Mouse (Mus musculus) kidney, postnatal 0 days (tissue): ENCODE data around the gene Mgat1. TPM values are rescaled to one million over a fixed set of nuclear protein-coding genes. Genes with fewer than 3 reads are reported as not detected.

Experiments
- ATAC-seq: fragments of 200-750 bp; cut with Nextera tagmentation; replicated peaks from 2 replicates; pipeline ENCODE4 v1.8.0; 2017; ENCODE audit warnings: low read depth, moderate number of reproducible peaks, moderate TSS enrichment, moderate library complexity; ENCODE audit not compliant: low FRiP score
- DNase-seq: peaks from one replicate; pipeline ENCODE4 v3.0.0-alpha.2; 2016; ENCODE audit warnings: low spot score
- H3K27ac ChIP-seq: fragments of 300-500 bp; sonication (generic); 2 replicates; pipeline ENCODE4 v1.5.1; 2014; ENCODE audit warnings: mild to moderate bottlenecking
- H3K27me3 ChIP-seq: fragments of 300-500 bp; sonication (generic); 2 replicates; pipeline ENCODE4 v1.6.1; 2014; ENCODE audit warnings: low read length, mixed read lengths; ENCODE audit not compliant: insufficient read depth
- H3K36me3 ChIP-seq: fragments of 300-500 bp; sonication (generic); 2 replicates; pipeline ENCODE4 v1.6.1; 2014; ENCODE audit warnings: low read length, mixed read lengths; ENCODE audit not compliant: insufficient read depth
- H3K4me1 ChIP-seq: fragments of 300-500 bp; sonication (generic); replicated peaks from 2 replicates; pipeline ENCODE4 v1.6.1; 2014; ENCODE audit warnings: antibody characterized with exemption, low read length, mixed read lengths; ENCODE audit not compliant: insufficient read depth
- H3K4me2 ChIP-seq: fragments of 300-500 bp; sonication (generic); 2 replicates; pipeline ENCODE4 v1.6.1; 2014; ENCODE audit warnings: mild to moderate bottlenecking, low read length, moderate library complexity, mixed read lengths
- H3K4me3 ChIP-seq: fragments of 300-500 bp; sonication (generic); replicated peaks from 2 replicates; pipeline ENCODE4 v1.5.1; 2014; ENCODE audit warnings: low read depth, low read length
- H3K9ac ChIP-seq: fragments of 300-500 bp; sonication (generic); 2 replicates; pipeline ENCODE4 v1.6.1; 2014; ENCODE audit warnings: low read depth, low read length
- H3K9me3 ChIP-seq: fragments of 300-500 bp; sonication (generic); replicated peaks from 2 replicates; pipeline ENCODE4 v1.6.1; 2016; ENCODE audit warnings: low read length, inconsistent platforms, mixed read lengths
- CTCF ChIP-seq: IDR thresholded peaks from 2 replicates; pipeline ENCODE4 v1.5.1; 2016; ENCODE audit warnings: antibody characterized with exemption, low read depth, mild to moderate bottlenecking, moderate library complexity
- WGBS: fragments of 180-500 bp; shearing (Covaris S2); extraction: QIAGEN DNeasy Blood & Tissue Kit; methylation state at CpG from one replicate; pipeline ENCODE4 v1.1.7; 2014; 5-methylcytosine and 5-hydroxymethylcytosine counted together
- polyA plus RNA-seq: library from polyadenylated mRNA; unstranded; fragments of >200 nt; fragmentation: Nextera tagmentation; extraction: Ambion mirVana; gene quantifications from 2 replicates; pipeline ENCODE4 v1.2.1, GENCODE M21; 2015

Mgat1 gene
- polyA plus RNA-seq, 1 experiment from 2014 or later, result 75.2 TPM

DNA sequence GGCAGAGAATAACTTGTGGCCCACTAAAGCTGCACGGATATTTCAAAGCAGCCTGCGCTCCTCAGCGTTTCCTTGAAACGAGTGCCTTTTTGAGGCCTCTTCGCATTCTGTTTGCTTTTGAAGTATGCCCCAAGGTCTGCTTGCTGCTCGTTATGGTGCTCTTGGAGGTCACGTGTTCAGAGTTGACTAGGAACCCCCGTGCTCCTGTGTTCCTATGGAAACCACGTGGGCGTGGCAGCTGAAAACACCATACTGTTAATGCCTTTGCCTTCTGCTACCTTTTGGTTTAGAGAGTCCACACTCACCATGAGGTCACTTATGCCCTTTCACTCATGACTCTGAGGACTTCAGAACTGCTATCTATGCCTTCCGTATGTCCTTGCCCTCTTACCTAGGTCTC, 20.6 kb downstream of the Mgat1 start:
- ATAC-seq (no peak), DNase-seq (no peak)
- 78% methylated on average over 11 of the region's 11 CpGs for WGBS
- Histone ChIP-seq H3K9ac (no peak overlapping the region), H3K9me3 (no peaks in the 10 kb centered on the region), H3K4me1 (no peaks in the 10 kb centered on the region), H3K4me2 (no peak overlapping the region), H3K27ac (no peak overlapping the region), H3K27me3 (no peaks in the 10 kb centered on the region), H3K4me3 (no peak overlapping the region), H3K36me3 (peaks cover 19% of the 10 kb centered on the region)
- TF ChIP-seq CTCF, result no peak

DNA sequence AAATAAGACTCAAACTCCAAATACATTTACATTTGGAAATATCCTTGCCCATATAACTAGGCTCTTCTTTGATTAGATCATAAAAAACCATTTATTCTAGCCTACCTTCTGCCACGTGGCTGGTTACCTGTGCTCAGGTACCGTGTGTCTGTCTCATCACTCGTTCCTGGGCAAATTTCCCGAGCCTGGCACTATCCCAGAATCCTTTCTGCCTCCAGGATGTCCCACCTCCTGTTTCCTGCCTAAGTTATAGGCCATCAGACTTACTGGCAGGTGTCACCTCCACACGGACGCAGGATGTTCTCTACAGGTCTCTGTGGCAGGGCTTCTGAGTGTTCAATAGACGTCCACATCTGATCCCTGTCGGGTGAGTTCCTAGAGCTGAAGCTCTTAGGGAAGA, 21.1 kb downstream of the Mgat1 start:
- Histone ChIP-seq H3K9ac (no peak overlapping the region), H3K4me3 (no peak overlapping the region), H3K27ac (no peak overlapping the region), H3K4me1 (no peaks in the 10 kb centered on the region), H3K27me3 (no peaks in the 10 kb centered on the region), H3K36me3 (peaks cover 19% of the 10 kb centered on the region), H3K9me3 (no peaks in the 10 kb centered on the region), H3K4me2 (no peak overlapping the region)
- ATAC-seq (no peak), DNase-seq (no peak)
- WGBS, result 84% methylated on average over 8 of the region's 8 CpGs
- TF ChIP-seq CTCF, result no peak

DNA sequence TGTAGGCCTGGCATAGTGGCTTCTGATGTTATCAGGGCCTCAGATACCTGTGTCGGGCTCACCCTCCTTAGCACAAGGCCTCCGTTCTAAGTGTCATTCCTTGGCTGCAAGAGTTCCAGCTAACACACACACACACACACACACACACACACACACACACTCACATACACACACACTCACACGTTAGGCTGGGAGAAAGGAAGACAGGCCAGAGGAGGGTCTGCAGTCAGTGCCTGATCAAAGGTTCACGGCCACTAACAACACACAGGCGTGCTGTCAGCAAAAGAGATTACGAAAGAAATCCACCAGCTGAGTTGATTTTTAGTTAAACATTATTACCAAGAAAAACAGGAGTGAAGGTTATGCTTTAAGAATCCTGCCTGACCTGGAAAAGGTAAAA, 22.7 kb downstream of the Mgat1 start:
- peak overlapping the region; percentile 47; the same call in 1 of the 2 replicates for H3K27ac ChIP-seq
- no peaks in the 10 kb centered on the region for H3K9me3 ChIP-seq
- peak; percentile 22 for DNase-seq
- H3K4me2 ChIP-seq, result no peak overlapping the region
- H3K9ac ChIP-seq, result no peak overlapping the region
- peak; percentile 77 for ATAC-seq
- H3K4me3 ChIP-seq, result no peak overlapping the region
- no peaks in the 10 kb centered on the region for H3K4me1 ChIP-seq
- peaks cover 7% of the 10 kb centered on the region; the same call in 1 of the 2 replicates for H3K36me3 ChIP-seq
- no peaks in the 10 kb centered on the region for H3K27me3 ChIP-seq
- no peak for TF ChIP-seq CTCF
- WGBS, result 54% methylated on average over 6 of the region's 6 CpGs

DNA sequence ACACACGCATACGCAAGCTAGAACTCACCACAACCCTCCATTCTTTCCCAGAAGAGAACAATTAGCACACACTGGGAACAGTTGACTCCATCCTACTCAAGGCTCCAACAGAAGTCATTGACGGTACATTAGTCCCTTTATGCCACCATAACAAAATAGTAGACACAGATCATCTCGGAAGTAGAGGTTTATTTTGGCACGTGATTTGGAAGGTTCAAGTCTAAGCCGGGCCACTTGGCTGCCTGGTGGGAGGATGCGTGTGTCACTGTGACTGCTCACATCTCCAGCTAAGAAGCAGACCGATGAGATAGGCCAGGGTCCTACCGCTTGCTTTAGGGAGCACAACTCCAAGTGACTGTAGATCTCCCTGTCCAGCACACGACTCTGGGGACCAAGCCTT, 23.3 kb downstream of the Mgat1 start:
- Histone ChIP-seq H3K4me1 (no peaks in the 10 kb centered on the region), H3K9ac (no peak overlapping the region), H3K4me2 (no peak overlapping the region), H3K27me3 (no peaks in the 10 kb centered on the region), H3K27ac (peak overlapping the region; percentile 47), H3K9me3 (no peaks in the 10 kb centered on the region), H3K4me3 (no peak overlapping the region), H3K36me3 (0 out of 2 replicates have a peak, but pooled peaks cover under 1% of the 10 kb centered on the region)
- DNase-seq (no peak), ATAC-seq (no peak)
- no peak for TF ChIP-seq CTCF
- WGBS, result 80% methylated on average over 10 of the region's 10 CpGs

DNA sequence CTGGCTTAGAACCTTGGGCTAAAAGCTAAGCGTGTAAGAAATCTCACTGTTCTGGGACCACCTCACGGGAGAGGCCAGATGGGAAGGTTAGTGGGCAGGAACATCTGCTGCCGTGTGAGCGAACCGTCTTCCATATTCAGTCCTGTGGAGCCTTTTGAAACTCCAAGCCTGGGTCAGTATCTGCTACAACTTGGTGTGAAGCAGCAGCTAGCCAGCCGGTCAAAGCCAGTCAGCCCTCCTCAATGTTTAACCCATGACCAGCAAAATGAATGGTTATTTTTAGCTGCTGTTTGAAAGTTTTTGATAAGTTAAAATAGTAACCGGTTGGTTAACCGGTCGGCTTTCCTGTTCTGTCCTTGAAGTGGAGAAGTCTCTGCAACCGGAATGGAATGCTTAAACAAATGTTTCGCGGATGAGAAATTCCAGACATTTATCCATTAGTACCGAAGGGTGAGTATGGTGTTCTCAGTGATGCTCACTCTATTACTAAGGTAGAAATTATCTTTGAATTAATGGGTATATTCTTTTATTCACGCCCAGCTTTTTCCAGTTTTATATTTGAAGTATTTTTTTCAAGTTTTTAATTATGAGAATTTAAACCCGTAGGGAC, 24.1 kb downstream of the Mgat1 start:
- no peak overlapping the region for H3K9ac ChIP-seq
- ATAC-seq (0 out of 2 replicates have a peak, but pooled peaks have one; percentile 26), DNase-seq (peak; percentile 25)

DNA sequence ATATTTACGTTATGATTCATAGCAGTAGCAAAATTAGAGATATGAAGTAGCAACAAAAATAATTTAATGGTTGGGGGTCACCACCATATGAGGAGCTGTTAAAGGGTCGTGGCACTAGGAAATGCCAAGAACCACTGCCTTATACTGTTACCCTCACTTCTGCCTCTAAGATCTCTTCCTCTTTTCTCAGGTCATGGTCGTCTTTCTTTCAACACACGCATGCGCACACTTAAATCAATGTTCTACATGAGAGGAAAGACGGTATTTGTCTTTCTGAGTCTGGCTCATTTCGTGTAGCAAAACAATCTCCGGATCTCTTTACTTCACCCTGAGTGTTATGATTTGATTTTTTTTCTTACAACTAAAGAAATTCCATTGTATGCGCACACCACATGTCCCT, 25.8 kb downstream of the Mgat1 start:
- 87% methylated on average over 9 of the region's 9 CpGs for WGBS
- H3K9me3 ChIP-seq, result no peaks in the 10 kb centered on the region
- H3K27ac ChIP-seq, result no peak overlapping the region
- no peaks in the 10 kb centered on the region for H3K4me1 ChIP-seq
- no peak overlapping the region for H3K4me2 ChIP-seq
- no peak overlapping the region for H3K9ac ChIP-seq
- no peak overlapping the region for H3K4me3 ChIP-seq
- DNase-seq (no peak), ATAC-seq (no peak)
- no peaks in the 10 kb centered on the region for H3K27me3 ChIP-seq
- H3K36me3 ChIP-seq, result no peaks in the 10 kb centered on the region
- no peak for TF ChIP-seq CTCF

More for the DNA sequence above, 24.1 kb downstream of the Mgat1 start:
- Histone ChIP-seq H3K36me3 (no peaks in the 10 kb centered on the region), H3K27me3 (no peaks in the 10 kb centered on the region), H3K27ac (peak overlapping the region; percentile 47), H3K4me3 (no peak overlapping the region), H3K4me1 (no peaks in the 10 kb centered on the region), H3K9me3 (no peaks in the 10 kb centered on the region), H3K4me2 (no peak overlapping the region)
- 60% methylated on average over 15 of the region's 15 CpGs for WGBS
- TF ChIP-seq CTCF, result no peak

DNA sequence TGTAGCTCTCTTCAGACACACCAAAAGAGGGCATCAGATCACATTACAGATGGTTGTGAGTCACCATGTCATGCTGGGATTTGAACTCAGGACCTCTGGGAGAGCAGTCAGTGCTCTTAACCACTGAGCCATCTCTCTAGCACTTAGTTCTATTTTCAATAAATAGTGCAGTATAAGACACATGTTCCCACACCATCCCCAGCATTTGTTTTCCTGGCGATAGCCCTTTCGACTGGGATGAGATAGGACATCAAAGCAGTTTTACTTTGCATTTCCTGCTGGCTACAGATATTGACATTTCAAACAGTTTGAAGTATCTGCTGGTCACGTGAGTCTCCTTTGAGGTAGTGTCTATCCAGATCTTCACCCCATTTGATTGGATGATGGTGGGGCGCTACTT, 26.4 kb downstream of the Mgat1 start:
- H3K36me3 ChIP-seq, result no peaks in the 10 kb centered on the region
- no peak for TF ChIP-seq CTCF
- H3K9ac ChIP-seq, result no peak overlapping the region
- 88% methylated on average over 4 of the region's 4 CpGs for WGBS
- DNase-seq, result no peak
- H3K4me1 ChIP-seq, result no peaks in the 10 kb centered on the region
- H3K27me3 ChIP-seq, result no peaks in the 10 kb centered on the region
- H3K9me3 ChIP-seq, result no peaks in the 10 kb centered on the region
- ATAC-seq, result no peak
- no peak overlapping the region for H3K27ac ChIP-seq
- H3K4me2 ChIP-seq, result no peak overlapping the region
- H3K4me3 ChIP-seq, result no peak overlapping the region
